Mouse (Mus musculus) lung, adult 18-20 months (tissue): ENCODE data around the gene Nipa2.

Experiments used
- DNase-seq, 2 experiments: peaks; one replicate each; pipeline ENCODE4 v3.0.0; 2022; ENCODE audit warnings: mixed read lengths in 2 of 2

Nipa2 gene

GRCm38 (mm10) chr7:55962004-55962908, at the start of gene Nipa2:
TSS of gene Nipa2 (minus strand) at chr7:55962476.
- DNase-seq: peak; percentile 90 to 92

- no peak for DNase-seq
These were observed 48.7 kb upstream of the Nipa2 start for GRCm38 (mm10) chr7:56011018-56011333.

GRCm38 (mm10) chr7:56010318-56011017, 48.2 kb upstream of the Nipa2 start:
- DNase-seq: no peak

GRCm38 (mm10) chr7:55998997-55999396, 36.7 kb upstream of the Nipa2 start:
- no peak for DNase-seq

GRCm38 (mm10) chr7:55995013-55995412, 32.7 kb upstream of the Nipa2 start:
- DNase-seq: no peak

GRCm38 (mm10) chr7:55991858-55992257, 29.6 kb upstream of the Nipa2 start:
- DNase-seq: no peak

GRCm38 (mm10) chr7:55991129-55991528, 28.9 kb upstream of the Nipa2 start:
- DNase-seq: no peak

GRCm38 (mm10) chr7:55986526-55987214, 24.4 kb upstream of the Nipa2 start:
- DNase-seq: peak; percentile 65 to 69

- no peak for DNase-seq
These were observed 22.5 kb upstream of the Nipa2 start for GRCm38 (mm10) chr7:55984754-55985153.

GRCm38 (mm10) chr7:55983107-55983506, 20.8 kb upstream of the Nipa2 start:
- DNase-seq: peak; percentile 15 to 33

GRCm38 (mm10) chr7:55982010-55982700, 19.9 kb upstream of the Nipa2 start:
- no peak for DNase-seq

GRCm38 (mm10) chr7:55981511-55981910, 19.2 kb upstream of the Nipa2 start:
- DNase-seq: no peak

- no peak for DNase-seq
These were observed 12.2 kb upstream of the Nipa2 start for GRCm38 (mm10) chr7:55974429-55974828.

- peak in 1 of 2 experiments; percentile 20 for DNase-seq
These were observed 7.1 kb upstream of the Nipa2 start for GRCm38 (mm10) chr7:55969415-55969814.

- DNase-seq: peak; percentile 45 to 51
These were observed 6.1 kb upstream of the Nipa2 start for GRCm38 (mm10) chr7:55968258-55968901.

GRCm38 (mm10) chr7:55966866-55967460, 4.7 kb upstream of the Nipa2 start:
- DNase-seq: no peak

- DNase-seq: no peak
These were observed 1.8 kb downstream of the Nipa2 start for GRCm38 (mm10) chr7:55960506-55960905.

GRCm38 (mm10) chr7:55959801-55960200, 2.5 kb downstream of the Nipa2 start:
- DNase-seq: no peak

- no peak for DNase-seq
These were observed 4.4 kb downstream of the Nipa2 start for GRCm38 (mm10) chr7:55957916-55958315.

GRCm38 (mm10) chr7:55957178-55957577, 5.1 kb downstream of the Nipa2 start:
- no peak for DNase-seq

GRCm38 (mm10) chr7:55956054-55956453, 6.2 kb downstream of the Nipa2 start:
- DNase-seq: no peak

GRCm38 (mm10) chr7:55938341-55938740, 23.9 kb downstream of the Nipa2 start:
- no peak for DNase-seq
